Mouse (Mus musculus) cortical plate, adult 2 months (tissue): ENCODE data around the gene Proser3.

ENCODE experiments used
- CTCF ChIP-seq: fragments of 200-500 bp; IDR thresholded peaks from 2 replicates; pipeline ENCODE4 v1.5.1; 2011; ENCODE audit warnings: mild to moderate bottlenecking, control low read depth, low read length; ENCODE audit not compliant: insufficient read depth; ENCODE audit errors: extremely low read depth
- POLR2A ChIP-seq: fragments of 200-500 bp; IDR thresholded peaks from 2 replicates; pipeline ENCODE4 v1.6.1; 2011; ENCODE audit warnings: mild to moderate bottlenecking, low read length, control low read depth; ENCODE audit not compliant: insufficient read depth; ENCODE audit errors: extremely low read depth

DNA sequence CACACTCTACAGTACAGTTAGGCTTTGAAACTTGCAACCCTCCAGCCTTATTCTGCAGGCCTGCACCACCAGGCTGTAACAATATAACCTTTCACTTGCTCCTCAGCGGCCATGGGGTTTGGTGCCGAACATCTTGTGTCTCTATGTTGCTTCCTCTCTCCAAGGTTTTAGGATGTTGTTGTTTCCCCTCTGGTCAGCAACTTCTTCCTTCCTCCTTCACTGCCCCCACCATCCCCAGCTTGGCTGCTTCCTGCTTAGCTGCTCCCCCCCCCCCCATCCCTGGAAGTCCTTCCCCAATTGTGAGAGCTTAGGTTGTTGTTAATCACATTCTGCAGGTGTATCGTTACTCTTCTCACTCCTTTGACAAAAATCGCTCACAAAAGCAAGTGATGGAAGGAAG is 44.0 kb downstream of the Proser3 start:
- TF ChIP-seq POLR2A (no peak), CTCF (no peak)
